Mouse (Mus musculus): ENCODE data around the gene Nos2. TPM values are rescaled to one million over a fixed set of nuclear protein-coding genes. Genes with fewer than 3 reads are reported as not detected.
"Not testable (repeated sequence)": the region's sequence is repeated elsewhere in the genome, so short reads cannot be mapped to it uniquely, and the experiment has no call there.

Nos2 gene
- total RNA-seq, 2 experiments from 2014 or later, result not detected

GRCm38 (mm10) chr11:78986311-78987002 is 65.9 kb downstream of the Nos2 start:
- no peak for ATAC-seq (replicated peaks; ENCODE audit: poor library complexity)

GRCm38 (mm10) chr11:78989206-78989605 is 68.6 kb downstream of the Nos2 start:
- ATAC-seq (replicated peaks; ENCODE audit: poor library complexity), result not testable (repeated sequence)

- no peak for ATAC-seq (replicated peaks; ENCODE audit: poor library complexity)
These were observed 69.5 kb downstream of the Nos2 start for GRCm38 (mm10) chr11:78990096-78990495.

GRCm38 (mm10) chr11:78990875-78991543 is 70.4 kb downstream of the Nos2 start:
- not testable (repeated sequence) for ATAC-seq (replicated peaks; ENCODE audit: poor library complexity)

GRCm38 (mm10) chr11:78999118-78999517 is 78.5 kb downstream of the Nos2 start:
- no peak for ATAC-seq (replicated peaks; ENCODE audit: poor library complexity)

GRCm38 (mm10) chr11:79001871-79002270 is 81.3 kb downstream of the Nos2 start:
- ATAC-seq (replicated peaks; ENCODE audit: poor library complexity), result no peak

GRCm38 (mm10) chr11:79002551-79002951 is 82.0 kb downstream of the Nos2 start:
- ATAC-seq (replicated peaks; ENCODE audit: poor library complexity), result 0 out of 2 replicates have a peak, but pooled peaks have one; percentile 4

- peak; percentile 54 for ATAC-seq (replicated peaks; ENCODE audit: poor library complexity)
These were observed 82.6 kb downstream of the Nos2 start for GRCm38 (mm10) chr11:79003053-79003768.

- no peak for ATAC-seq (replicated peaks; ENCODE audit: poor library complexity)
These were observed 83.4 kb downstream of the Nos2 start for GRCm38 (mm10) chr11:79003769-79004638.

- peak; percentile 80 for ATAC-seq (replicated peaks; ENCODE audit: poor library complexity)
These were observed 85.2 kb downstream of the Nos2 start for GRCm38 (mm10) chr11:79005578-79006394.

- ATAC-seq (replicated peaks; ENCODE audit: poor library complexity), result no peak
These were observed 85.8 kb downstream of the Nos2 start for GRCm38 (mm10) chr11:79006417-79006816.

GRCm38 (mm10) chr11:79007356-79007755 is 86.8 kb downstream of the Nos2 start:
- not testable (repeated sequence) for ATAC-seq (replicated peaks; ENCODE audit: poor library complexity)

- peak; percentile 48 for ATAC-seq (replicated peaks; ENCODE audit: poor library complexity)
These were observed 87.6 kb downstream of the Nos2 start for GRCm38 (mm10) chr11:79008007-79008775.

GRCm38 (mm10) chr11:79008891-79009290 is 88.3 kb downstream of the Nos2 start:
- ATAC-seq (replicated peaks; ENCODE audit: poor library complexity), result no peak

Other genes starting within 250 kb of the Nos2 start
- 15.8 and 19.5 TPM in 2 replicates for gene Nlk, start 223.4 kb upstream of the Nos2 start, total RNA-seq (2015)
- 16.6 and 21.6 TPM in 2 replicates for gene Nlk, start 223.4 kb upstream of the Nos2 start, total RNA-seq (2017)
- gene Ccnq, start 169.1 kb upstream of the Nos2 start, total RNA-seq (2015), result 36.4 and 39.5 TPM in 2 replicates
- 24.3 and 30.1 TPM in 2 replicates for gene Ccnq, start 169.1 kb upstream of the Nos2 start, total RNA-seq (2017)
- 7.9 and 8.4 TPM in 2 replicates for gene Lyrm9, start 94.2 kb upstream of the Nos2 start, total RNA-seq (2015)
- gene Lyrm9, start 94.2 kb upstream of the Nos2 start, total RNA-seq (2017), result 58.6 and 68.0 TPM in 2 replicates
- 374 and 478 TPM in 2 replicates for gene Lgals9, start 64.2 kb downstream of the Nos2 start, total RNA-seq (2015)
- gene Lgals9, start 64.2 kb downstream of the Nos2 start, total RNA-seq (2017), result 73.6 and 82.8 TPM in 2 replicates
- gene Ksr1, start 225.6 kb downstream of the Nos2 start, total RNA-seq (2015), result 7.1 and 8.7 TPM in 2 replicates
- gene Ksr1, start 225.6 kb downstream of the Nos2 start, total RNA-seq (2017), result 6.0 and 7.2 TPM in 2 replicates